Mouse (Mus musculus) ES-E14 (cell line): ENCODE results near the gene Anpep. TPM values are rescaled to one million over a fixed set of nuclear protein-coding genes. Genes with fewer than 3 reads are reported as not detected.

Experiments used
- DNase-seq: peaks from one replicate; pipeline ENCODE4 v3.0.0-alpha.2; 2013; ENCODE audit warnings: low read depth, low spot score
- H3K27ac ChIP-seq: 2 replicates; pipeline ENCODE4 v1.5.1; 2012; ENCODE audit warnings: low read depth, mild to moderate bottlenecking, low read length, moderate library complexity, mixed read lengths; ENCODE audit not compliant: poor library complexity, insufficient read depth, severe bottlenecking
- H3K36me3 ChIP-seq: 2 replicates; pipeline ENCODE4 v1.6.1; 2012; ENCODE audit warnings: mild to moderate bottlenecking, low read length, moderate library complexity, mixed read lengths; ENCODE audit not compliant: control insufficient read depth, poor library complexity, insufficient read depth, severe bottlenecking
- H3K4me1 ChIP-seq, 2 experiments: fragments of 150-350 bp in 1 of 2; sonication (generic) in 1 of 2; 2 replicates each; pipeline ENCODE4 v1.6.1; 2012; ENCODE audit warnings: low read length in 2 of 2, mild to moderate bottlenecking in 1 of 2, mixed read lengths in 1 of 2; ENCODE audit not compliant: control insufficient read depth in 2 of 2, insufficient read depth in 2 of 2, poor library complexity in 1 of 2
- H3K4me3 ChIP-seq, 2 experiments: fragments of 150-350 bp in 1 of 2; sonication (generic) in 1 of 2; 2 replicates each; pipeline ENCODE4 v1.5.1; 2012; ENCODE audit warnings: low read length in 2 of 2, low read depth in 1 of 2, mild to moderate bottlenecking in 1 of 2, mixed read lengths in 1 of 2; ENCODE audit not compliant: insufficient read depth in 1 of 2, poor library complexity in 1 of 2, severe bottlenecking in 1 of 2
- H3K9ac ChIP-seq: 2 replicates; pipeline ENCODE4 v1.6.1; 2012; ENCODE audit warnings: low read depth, mild to moderate bottlenecking, low read length, mixed read lengths; ENCODE audit not compliant: poor library complexity, insufficient read depth, severe bottlenecking
- H3K9me3 ChIP-seq: fragments of 150-350 bp; sonication (generic); 2 replicates; pipeline ENCODE4 v1.6.1; 2012; ENCODE audit warnings: low read depth, mild to moderate bottlenecking, low read length; ENCODE audit not compliant: control insufficient read depth, insufficient read depth
- CHD2 ChIP-seq: IDR thresholded peaks from 2 replicates; pipeline ENCODE4 v1.6.1; 2014; ENCODE audit warnings: mild to moderate bottlenecking, low read depth, low read length, inconsistent platforms
- HCFC1 ChIP-seq: IDR thresholded peaks from 2 replicates; pipeline ENCODE4 v1.6.1; 2012; ENCODE audit warnings: low read length, inconsistent platforms, borderline replicate concordance; ENCODE audit not compliant: insufficient read depth
- MAFK ChIP-seq: IDR thresholded peaks from 2 replicates; pipeline ENCODE4 v1.6.1; 2014; ENCODE audit warnings: mild to moderate bottlenecking, low read depth, low read length, inconsistent platforms; ENCODE audit not compliant: insufficient read depth
- ZC3H11A ChIP-seq: IDR thresholded peaks from 2 replicates; pipeline ENCODE4 v1.6.1; 2012; ENCODE audit warnings: low read depth, mild to moderate bottlenecking, inconsistent platforms, low read length, borderline replicate concordance
- ZNF384 ChIP-seq: IDR thresholded peaks from 2 replicates; pipeline ENCODE4 v1.6.1; 2012; ENCODE audit warnings: low read depth, low read length, inconsistent platforms
- in situ Hi-C, 2 experiments: fragments of 600-800 bp; cut with MboI; formaldehyde crosslinking; loops; one replicate each; pipeline ENCODE4 v1.15.1; 2025; ENCODE audit warnings: low sequenced_read_pairs in 2 of 2, inconsistent platforms in 1 of 2; ENCODE audit not compliant: unreplicated experiment in 2 of 2
- total RNA-seq: library from RNA; depleted of rRNA; stranded (reverse); fragments of 300-350 nt; gene quantifications from 2 replicates; pipeline ENCODE4 v1.2.3, GENCODE M21; 2012

The Anpep gene
- total RNA-seq, 1 experiment = 11.4 TPM

DNA sequence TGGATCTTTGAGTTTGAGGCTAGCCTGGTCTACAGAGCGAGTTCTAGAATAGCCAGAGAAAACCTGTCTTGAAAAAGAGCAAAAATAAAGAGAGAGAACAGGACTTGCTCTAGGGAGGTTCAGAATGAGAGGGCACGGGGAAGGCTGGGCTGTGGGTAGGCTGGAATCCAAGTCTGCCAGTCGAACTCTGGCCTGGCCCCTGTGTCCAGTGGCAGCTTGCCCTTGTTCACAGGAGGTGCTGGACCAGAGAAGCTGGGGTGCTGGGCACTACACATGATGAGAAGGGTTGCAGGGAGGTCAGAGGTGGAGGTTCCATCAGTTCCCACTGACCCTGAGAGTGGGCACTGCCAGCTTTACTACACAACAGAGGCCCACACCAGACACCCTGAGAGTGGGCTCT, 32.5 kb downstream of the Anpep start:
- in situ Hi-C loops = no loop called here
- Histone ChIP-seq H3K4me3 (no peak overlapping the region), H3K27ac (no peak overlapping the region), H3K36me3 (peaks cover 2% of the 10 kb centered on the region; the same call in 1 of the 2 replicates), H3K9me3 (no peaks in the 10 kb centered on the region), H3K9ac (no peak overlapping the region), H3K4me1 (no peaks in the 10 kb centered on the region)
- TF ChIP-seq CHD2 (no peak), HCFC1 (no peak), ZC3H11A (no peak), MAFK (no peak), ZNF384 (no peak)
- no peak for DNase-seq

DNA sequence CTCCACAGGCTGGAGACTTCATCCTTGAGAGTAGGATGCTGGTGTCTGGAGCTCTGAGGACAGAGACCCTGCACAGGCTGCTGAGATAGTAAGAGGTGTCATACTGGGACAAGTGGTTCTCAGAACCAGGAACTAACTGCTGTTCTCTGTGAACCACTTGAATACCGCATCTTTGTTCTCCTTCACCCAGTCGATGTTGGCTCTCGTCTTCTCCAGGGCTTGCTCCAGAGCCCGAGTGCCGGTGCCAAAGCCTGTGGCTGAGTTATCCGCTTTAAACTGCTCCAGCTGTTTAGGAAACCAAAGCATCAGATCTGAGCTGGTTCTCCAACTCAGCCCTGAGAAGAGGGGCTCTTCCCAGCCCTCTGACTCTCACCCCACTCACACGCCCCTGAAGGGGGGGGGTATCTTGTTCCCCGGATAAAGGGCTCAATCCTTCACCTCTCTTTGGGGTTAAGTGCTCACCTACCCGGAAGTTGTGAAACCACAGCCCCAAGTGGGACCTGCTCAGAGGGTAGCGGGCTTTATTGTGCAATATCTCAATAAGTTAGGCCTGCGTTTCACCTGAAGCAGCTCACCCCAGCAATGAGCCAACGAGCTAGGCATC, 38.7 kb downstream of the Anpep start:
- no peak for DNase-seq
- TF ChIP-seq HCFC1 = no peak
- TF ChIP-seq CHD2 = no peak
- TF ChIP-seq ZNF384 = no peak
- TF ChIP-seq ZC3H11A = no peak
- TF ChIP-seq MAFK = no peak
- peaks cover 2% of the 10 kb centered on the region; the same call in 1 of the 2 replicates for H3K36me3 ChIP-seq
- H3K4me3 ChIP-seq = no peak overlapping the region
- in situ Hi-C loops = no loop called here
- H3K4me1 ChIP-seq = peaks cover 8 to 24% of the 10 kb centered on the region in 2 experiments
- no peak overlapping the region for H3K9ac ChIP-seq
- no peaks in the 10 kb centered on the region for H3K9me3 ChIP-seq
- peak overlapping the region; percentile 10; the same call in 1 of the 2 replicates for H3K27ac ChIP-seq

DNA sequence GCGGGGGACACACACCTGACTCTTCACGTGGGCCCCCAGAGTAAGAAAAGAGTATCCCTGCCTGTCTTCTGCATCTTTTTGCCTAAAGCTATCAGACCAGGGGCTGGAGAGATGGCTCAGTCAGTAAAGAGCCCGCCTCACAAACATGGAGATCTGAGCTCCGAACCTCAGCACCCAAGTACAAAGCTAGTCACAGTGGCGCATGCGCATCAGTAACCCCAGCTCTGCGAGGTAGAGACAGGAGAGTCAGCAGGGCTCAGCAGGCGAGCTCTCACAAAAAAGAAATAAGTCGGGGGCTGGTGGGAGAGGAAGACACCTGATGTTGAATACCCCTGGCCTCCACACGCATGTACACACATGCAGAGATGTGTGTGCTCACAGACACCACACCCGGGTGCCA, 40.9 kb downstream of the Anpep start:
- Histone ChIP-seq H3K9me3 (no peaks in the 10 kb centered on the region), H3K4me3 (no peak overlapping the region), H3K9ac (no peak overlapping the region; the same call in 1 of the 2 replicates), H3K36me3 (no peaks in the 10 kb centered on the region), H3K27ac (no peak overlapping the region), H3K4me1 (peaks cover 8 to 24% of the 10 kb centered on the region in 2 experiments)
- TF ChIP-seq MAFK = no peak
- TF ChIP-seq ZNF384 = no peak
- no peak for TF ChIP-seq ZC3H11A
- no peak for TF ChIP-seq HCFC1
- TF ChIP-seq CHD2 = no peak
- DNase-seq = no peak
- in situ Hi-C loops = no loop called here

DNA sequence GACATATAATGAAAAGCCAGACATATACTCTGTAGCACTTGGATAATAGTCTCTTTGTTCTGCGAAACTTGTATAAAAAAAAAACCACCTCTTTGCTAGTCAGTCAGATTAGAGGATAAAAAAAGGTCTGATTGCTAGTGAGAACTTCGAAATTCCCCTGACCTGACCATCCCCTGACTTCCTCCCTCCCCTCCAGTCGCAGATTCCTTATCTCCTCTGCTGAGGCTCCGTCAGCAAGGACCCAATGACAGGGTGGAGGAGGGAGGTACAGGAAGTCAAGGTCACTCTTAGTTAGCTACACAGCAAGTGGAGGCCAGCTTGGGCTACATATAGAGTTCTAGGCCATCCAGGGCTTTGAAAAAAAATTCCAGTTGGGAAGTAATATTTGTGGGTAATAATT, 41.3 kb downstream of the Anpep start:
- Histone ChIP-seq H3K27ac (no peak overlapping the region), H3K4me3 (no peak overlapping the region), H3K4me1 (peaks cover 8 to 24% of the 10 kb centered on the region in 2 experiments), H3K36me3 (no peaks in the 10 kb centered on the region), H3K9ac (no peak overlapping the region), H3K9me3 (no peaks in the 10 kb centered on the region)
- in situ Hi-C loops = no loop called here
- TF ChIP-seq MAFK (no peak), CHD2 (no peak), ZNF384 (no peak), HCFC1 (no peak), ZC3H11A (no peak)
- DNase-seq = no peak

DNA sequence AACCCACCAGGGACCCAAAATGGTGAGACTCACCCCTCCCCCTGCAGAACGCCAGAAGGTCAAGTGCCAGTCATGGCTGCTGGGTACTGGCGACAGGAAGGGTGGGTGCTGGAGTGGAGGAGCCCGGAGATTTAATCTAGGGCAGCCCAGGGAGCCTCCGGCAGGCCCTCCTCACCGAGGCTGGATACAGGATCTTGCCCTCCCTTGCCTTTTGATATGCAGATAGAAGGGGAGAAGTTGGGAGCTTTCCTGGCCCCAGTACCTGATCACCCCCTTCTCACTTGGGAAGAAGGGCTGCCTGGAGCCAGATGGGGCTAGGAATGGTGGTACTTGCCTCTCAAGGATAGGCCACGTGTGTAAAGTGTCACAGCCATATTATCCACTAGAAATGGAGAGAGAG, 42.5 kb downstream of the Anpep start:
- Histone ChIP-seq H3K27ac (peak overlapping the region; percentile 18; the same call in 1 of the 2 replicates), H3K4me3 (no peak overlapping the region), H3K9ac (no peak overlapping the region; the same call in 1 of the 2 replicates), H3K36me3 (no peaks in the 10 kb centered on the region), H3K9me3 (no peaks in the 10 kb centered on the region), H3K4me1 (peaks cover 8 to 24% of the 10 kb centered on the region in 2 experiments)
- in situ Hi-C loops = no loop called here
- DNase-seq = no peak
- TF ChIP-seq HCFC1 = no peak
- TF ChIP-seq ZC3H11A = no peak
- TF ChIP-seq ZNF384 = no peak
- TF ChIP-seq CHD2 = no peak
- no peak for TF ChIP-seq MAFK
